In genomic region chr11:103666181-103666906, GRCm38 (mm10) we compare ENCODE assay signal across 12 mouse cellular contexts. TPM values are rescaled to one million over a fixed set of nuclear protein-coding genes. Genes with fewer than 3 reads are reported as not detected.
DNase-seq lines count a peak whose midpoint lies in the region; ATAC-seq lines count a peak whose summit lies in the region.
"Had no signal": no experiment of that assay in that cellular context is flagged by ENCODE, and none has a peak within 500 bp of the region (broad histone marks: within the 10 kb centered on the region; RNA-seq: fewer than 3 reads in every experiment).

No protein-coding gene starts in this region.

- H3K4me2 ChIP-seq in hindbrain, embryonic 12.5 days (replicated peaks): no peak overlapping the region
- H3K4me2 ChIP-seq: liver, embryonic 15.5 days had no signal

- H3K4me1 ChIP-seq in hindbrain, embryonic 12.5 days: peaks cover 17% of the 10 kb centered on the region
- H3K4me1 ChIP-seq: liver, embryonic 15.5 days had no signal

- H3K9me3 ChIP-seq in hindbrain, embryonic 12.5 days (replicated peaks): no peaks in the 10 kb centered on the region
- H3K9me3 ChIP-seq: liver, embryonic 15.5 days had no signal

- H3K27me3 ChIP-seq in hindbrain, embryonic 12.5 days: 0 out of 2 replicates have a peak, but pooled peaks cover 4% of the 10 kb centered on the region

- no peak overlapping the region for H3K4me3 ChIP-seq in hindbrain, embryonic 12.5 days
- H3K4me3 ChIP-seq: liver, embryonic 15.5 days had no signal

- peak; percentile 40; the same call in 1 of the 2 replicates for ATAC-seq in hindbrain, embryonic 12.5 days (ENCODE audit: low FRiP score)
- ATAC-seq in erythroblast, adult 5-6 weeks (replicated peaks; ENCODE audit: low FRiP score, poor library complexity, severe bottlenecking): no peak

- H3K27ac ChIP-seq in hindbrain, embryonic 12.5 days: no peak overlapping the region
- H3K27ac ChIP-seq: liver, embryonic 15.5 days had no signal

- 27% methylated on average over 10 of the region's 10 CpGs for WGBS in hindbrain, embryonic 12.5 days

- no peak overlapping the region for H3K9ac ChIP-seq in hindbrain, embryonic 12.5 days
- H3K9ac ChIP-seq: liver, embryonic 15.5 days had no signal

- DNase-seq in heart, postnatal 4 days: peak; percentile 16
- DNase-seq in heart, adult 18-20 months: no peak
- DNase-seq in left cerebral cortex, postnatal 25 days (ENCODE audit: low spot score in 2 of 2): peak; percentile 86 to 99
- DNase-seq in right cerebral cortex, postnatal 25 days: peak; percentile 90
- DNase-seq in embryo, embryonic 9.5 days (ENCODE audit: extremely low spot score): no peak
- no peak for DNase-seq in gastrocnemius, postnatal 25 days

- H3K36me3 ChIP-seq in hindbrain, embryonic 12.5 days: no peaks in the 10 kb centered on the region
- H3K36me3 ChIP-seq: liver, embryonic 15.5 days had no signal

- intact Hi-C loops in left cerebral cortex, postnatal 25 days (cut with DNase I): loop anchor here (1.0 kb wide), 2 partner anchors 13 to 17 kb away; partner anchors contain the start of gene Rprml

RNA-seq across cellular contexts. Expression of gene Rprml, which starts 17.0 kb away (rescaled TPM):
- not detected for total RNA-seq in heart, postnatal 4 days (2021)
- not detected for total RNA-seq in heart, adult 18-20 months (2021)
- polyA plus RNA-seq in hindbrain, embryonic 12.5 days (2016; fragmentation: Nextera tagmentation; extraction: Ambion mirVana): not detected in 2 replicates
- 10 to 100 TPM; 84.4 to 96.3 TPM for total RNA-seq in left cerebral cortex, postnatal 25 days (2021)
- not detected for total RNA-seq in gastrocnemius, postnatal 25 days (2021)
- total RNA-seq in erythroblast, adult 5-6 weeks (2015; ENCODE audit: low replicate concordance): not detected in 2 replicates
- total RNA-seq in erythroblast, adult 5-6 weeks (2017; ENCODE audit: low replicate concordance): not detected in 2 replicates
- total RNA-seq: CH12.LX had no signal
- polyA plus RNA-seq: heart, embryonic 14.5 days; liver, embryonic 15.5 days had no signal

RNA-seq across cellular contexts. Expression of gene Lyzl6, which starts 27.7 kb away (rescaled TPM):
- total RNA-seq in heart, postnatal 4 days (2021): not detected
- total RNA-seq in heart, adult 18-20 months (2021): not detected
- polyA plus RNA-seq in hindbrain, embryonic 12.5 days (2016; fragmentation: Nextera tagmentation; extraction: Ambion mirVana): not detected in 2 replicates
- not detected for total RNA-seq in left cerebral cortex, postnatal 25 days (2021)
- not detected for total RNA-seq in gastrocnemius, postnatal 25 days (2021)
- total RNA-seq in erythroblast, adult 5-6 weeks (2015; ENCODE audit: low replicate concordance): not detected in 2 replicates
- not detected in 2 replicates for total RNA-seq in erythroblast, adult 5-6 weeks (2017; ENCODE audit: low replicate concordance)
- total RNA-seq: CH12.LX had no signal
- polyA plus RNA-seq: heart, embryonic 14.5 days; liver, embryonic 15.5 days; small intestine, adult 2 months had no signal

RNA-seq across cellular contexts. Expression of gene Gosr2, which starts 31.4 kb away (rescaled TPM):
- 10 to 100 TPM; 60.0 to 62.1 TPM for total RNA-seq in heart, postnatal 4 days (2021)
- 10 to 100 TPM; 31.1 to 32.8 TPM for total RNA-seq in heart, adult 18-20 months (2021)
- polyA plus RNA-seq in hindbrain, embryonic 12.5 days (2016; fragmentation: Nextera tagmentation; extraction: Ambion mirVana): 97.2 and 98.7 TPM in 2 replicates
- total RNA-seq in left cerebral cortex, postnatal 25 days (2021): 10 to 100 TPM; 70.8 to 72.4 TPM
- 10 to 100 TPM; 38.9 to 40.4 TPM for total RNA-seq in gastrocnemius, postnatal 25 days (2021)
- 8.8 and 11.7 TPM in 2 replicates for total RNA-seq in erythroblast, adult 5-6 weeks (2015; ENCODE audit: low replicate concordance)
- total RNA-seq in erythroblast, adult 5-6 weeks (2017; ENCODE audit: low replicate concordance): 11.2 and 17.0 TPM in 2 replicates

RNA-seq across cellular contexts. Expression of gene Gm884, which starts 45.4 kb away (rescaled TPM):
- not detected for total RNA-seq in heart, postnatal 4 days (2021)
- not detected for total RNA-seq in heart, adult 18-20 months (2021)
- not detected in 2 replicates for polyA plus RNA-seq in hindbrain, embryonic 12.5 days (2016; fragmentation: Nextera tagmentation; extraction: Ambion mirVana)
- total RNA-seq in left cerebral cortex, postnatal 25 days (2021): not detected
- total RNA-seq in gastrocnemius, postnatal 25 days (2021): not detected
- total RNA-seq in erythroblast, adult 5-6 weeks (2015; ENCODE audit: low replicate concordance): not detected in 2 replicates
- total RNA-seq in erythroblast, adult 5-6 weeks (2017; ENCODE audit: low replicate concordance): not detected in 2 replicates
- total RNA-seq: CH12.LX had no signal
- polyA plus RNA-seq: heart, embryonic 14.5 days; liver, embryonic 15.5 days; small intestine, adult 2 months had no signal

Comparison
In these comparisons a context has a peak if more than half of its experiments do, and no peak if none do; other contexts are left out.
1. DNase-seq: peak in heart, postnatal 4 days (single experiment), left cerebral cortex, postnatal 25 days (2 of 2) and right cerebral cortex, postnatal 25 days (single experiment); none in heart, adult 18-20 months (0 of 2), embryo, embryonic 9.5 days (single experiment) and gastrocnemius, postnatal 25 days (single experiment).
2. RNA of gene Rprml, which starts 17.0 kb away (total RNA-seq): 84.4 to 96.3 TPM in left cerebral cortex, postnatal 25 days; not detected in gastrocnemius, postnatal 25 days, not detected in heart, postnatal 4 days, not detected in heart, adult 18-20 months and not detected in erythroblast, adult 5-6 weeks; every median in the first group is over 10 times any median in the second.